Mouse (Mus musculus) erythroid progenitor cell, adult 5-6 weeks (primary cell): ENCODE measurements at regions not wholly inside any gene's neighbourhood (a gene's known extent, or its start where the extent isn't known, plus 50 kb on each side); places are given as distances from the start of the nearest gene placed in this dataset.

Source experiments
- ATAC-seq: replicated peaks from 2 replicates; pipeline ENCODE4 v1.8.0; 2016; ENCODE audit warnings: moderate number of reproducible peaks, mild to moderate bottlenecking, moderate TSS enrichment, inconsistent platforms; ENCODE audit not compliant: poor library complexity, low FRiP score, severe bottlenecking

DNA sequence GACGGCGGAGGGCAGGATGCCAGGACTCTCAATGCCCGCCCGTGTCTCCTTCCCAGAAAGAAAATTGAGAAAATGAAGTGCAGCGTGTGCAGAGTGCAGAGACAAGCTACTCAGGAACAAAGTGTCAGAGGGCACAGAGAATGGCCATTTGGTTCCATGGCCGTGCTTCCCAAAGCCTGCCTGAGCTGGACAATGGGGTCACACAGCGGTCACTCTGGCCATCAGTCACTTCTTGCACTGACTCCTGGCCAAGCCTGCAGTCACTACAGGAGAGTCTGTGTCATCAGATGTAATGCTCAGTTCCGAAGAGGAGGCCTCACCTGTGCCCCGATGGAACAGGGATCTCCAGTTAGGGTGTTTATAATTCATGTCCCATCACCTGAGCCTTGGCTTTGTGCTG lies 312.6 kb downstream of the Ajap1 start:
- no peak for ATAC-seq

DNA sequence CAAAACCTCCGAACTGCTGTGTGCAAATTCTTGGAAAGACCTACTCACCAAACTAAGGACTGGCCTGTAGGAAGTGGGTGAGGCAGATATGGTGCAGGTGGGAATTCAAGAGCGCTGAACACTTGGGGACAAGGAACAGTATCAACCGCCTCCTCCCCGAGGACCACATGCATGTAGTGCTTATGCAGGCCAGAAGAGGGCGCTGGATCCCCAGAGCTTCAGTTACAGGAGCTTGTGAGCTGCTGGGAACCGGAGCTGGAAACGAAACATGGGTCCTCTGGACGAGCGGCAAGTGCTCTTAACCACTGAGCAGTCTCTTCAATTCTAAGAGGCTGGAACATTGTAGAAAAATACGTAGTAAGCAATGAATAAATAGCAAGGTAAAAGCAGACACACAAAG lies 317.8 kb downstream of the Ajap1 start:
- ATAC-seq: no peak

DNA sequence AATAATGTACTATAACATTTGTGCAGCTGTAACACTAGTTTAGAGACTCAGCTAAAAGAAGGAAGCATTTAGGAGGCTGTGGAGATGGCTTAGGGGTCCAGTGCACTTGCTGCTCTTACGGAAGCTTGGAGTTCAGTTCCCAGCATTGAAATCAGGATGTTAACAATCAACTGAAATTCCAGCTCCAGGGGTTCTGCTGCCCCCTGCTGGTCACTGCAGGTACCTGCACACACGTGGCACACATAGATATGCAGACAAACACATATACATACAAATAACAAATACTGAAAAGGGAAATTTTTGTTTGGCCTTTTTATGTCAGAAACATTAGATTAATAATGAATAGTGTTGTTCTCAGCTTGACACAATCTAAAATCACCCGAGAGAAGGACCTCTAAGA lies 322.5 kb downstream of the Ajap1 start:
- no peak for ATAC-seq

DNA sequence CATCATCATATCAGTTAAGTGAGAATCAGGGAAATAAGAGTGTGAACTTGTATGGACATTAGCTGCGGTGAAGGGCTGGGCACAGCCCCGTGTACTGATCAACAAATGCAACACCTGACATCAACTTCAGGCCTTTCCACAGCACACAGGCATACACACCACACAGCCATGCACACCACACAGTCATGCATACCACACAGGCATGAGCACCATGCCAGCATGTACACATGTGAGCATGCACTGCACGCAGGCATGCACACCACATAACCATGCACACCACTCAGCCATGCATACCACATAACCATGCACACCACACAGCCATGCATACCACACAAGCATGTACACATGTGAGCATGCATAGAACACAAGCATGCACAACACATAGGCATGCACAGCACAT lies 325.0 kb downstream of the Ajap1 start:
- no peak for ATAC-seq

DNA sequence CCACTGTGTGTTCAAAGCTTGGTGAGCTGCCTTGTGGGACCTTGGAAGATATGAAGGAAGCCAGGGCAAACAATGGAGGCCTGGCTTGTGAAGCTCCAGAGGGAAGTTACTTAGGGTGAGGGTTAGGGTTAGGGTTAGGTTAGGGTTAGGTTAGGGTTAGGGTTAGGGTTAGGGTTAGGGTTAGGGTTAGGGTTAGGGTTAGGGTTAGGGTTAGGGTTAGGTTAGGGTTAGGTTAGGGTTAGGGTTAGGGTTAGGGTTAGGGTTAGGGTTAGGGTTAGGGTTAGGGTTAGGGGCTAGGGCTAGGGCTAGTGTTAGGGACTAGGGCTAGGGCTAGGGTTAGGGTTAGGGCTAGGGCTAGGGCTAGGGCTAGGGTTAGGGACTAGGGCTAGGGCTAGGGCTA lies 329.7 kb downstream of the Ajap1 start:
- peak; percentile 71 for ATAC-seq

DNA sequence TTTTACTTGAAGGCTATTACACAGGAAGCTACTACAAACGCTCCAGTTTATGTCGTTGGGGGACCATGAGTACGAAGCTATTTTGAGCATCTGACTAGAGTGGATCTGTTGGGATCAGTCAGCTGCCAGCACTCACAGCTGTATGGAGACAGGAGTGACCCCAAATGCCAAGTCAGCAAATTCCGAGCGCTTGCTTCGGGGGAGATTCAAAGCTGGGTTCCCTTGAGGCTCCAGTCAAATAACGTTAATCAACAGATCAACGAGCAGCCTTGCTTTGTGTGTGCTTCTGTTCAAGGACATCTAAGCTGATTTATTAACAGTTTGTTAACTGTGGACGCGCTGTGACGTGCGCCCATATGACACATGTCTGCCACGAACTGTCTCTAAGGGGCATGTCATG lies 349.5 kb downstream of the Ajap1 start:
- no peak for ATAC-seq

DNA sequence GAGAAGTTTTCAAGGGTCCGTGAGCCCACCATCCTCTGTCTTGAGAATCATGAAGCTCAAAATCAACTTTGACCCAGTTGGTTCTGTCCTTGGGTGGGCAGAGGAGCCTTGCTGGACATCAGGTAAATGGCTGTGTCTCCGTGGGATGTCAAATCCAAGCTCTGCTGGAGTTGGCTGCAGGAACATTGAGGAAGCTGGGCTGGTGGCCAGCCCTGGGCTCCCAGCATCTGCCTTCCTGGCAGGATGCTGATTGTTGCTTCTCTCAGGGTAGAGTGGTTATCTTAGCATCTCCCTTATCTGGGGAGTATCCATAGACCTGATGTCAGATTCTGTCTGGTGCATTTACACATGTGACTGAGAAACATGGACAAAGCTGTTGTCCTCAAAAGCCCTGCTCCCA lies 353.3 kb downstream of the Ajap1 start:
- ATAC-seq: no peak

DNA sequence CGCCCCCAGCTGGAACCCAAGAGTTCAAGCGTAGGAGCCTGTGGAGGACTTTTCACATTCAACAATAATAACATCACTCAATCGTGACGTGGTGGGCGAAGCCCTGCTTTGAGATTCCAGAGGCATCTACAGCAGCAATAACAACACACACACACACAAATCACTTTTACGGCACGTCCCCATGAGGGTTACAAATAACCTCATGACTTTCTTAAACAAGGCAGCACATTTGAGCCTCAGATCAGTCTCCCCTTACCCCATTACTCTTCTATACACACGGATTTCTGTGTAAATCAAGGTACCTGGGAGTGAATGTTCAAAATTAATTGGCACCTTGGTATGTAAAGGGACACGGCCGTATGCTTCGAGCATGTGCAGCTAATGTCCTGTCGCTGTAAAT lies 354.4 kb downstream of the Ajap1 start:
- no peak for ATAC-seq

DNA sequence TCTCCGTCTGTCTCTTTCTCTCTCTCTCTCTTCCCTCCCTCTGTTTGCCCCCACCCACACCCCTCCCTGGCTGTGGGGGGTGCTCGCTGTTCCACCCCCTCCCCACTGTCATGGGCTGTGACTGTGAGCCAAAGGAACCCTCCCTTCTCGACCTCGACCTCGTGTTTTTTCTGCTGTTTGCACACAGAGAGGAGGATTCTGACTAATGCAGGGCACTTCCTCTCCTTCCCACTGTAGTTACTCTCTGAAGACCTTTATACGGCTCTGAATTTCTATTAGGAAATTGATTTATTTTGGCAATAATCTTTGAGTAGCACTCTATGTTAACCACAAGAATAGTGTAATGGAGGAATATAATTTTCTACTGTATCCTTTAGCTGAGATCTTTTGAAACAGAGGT lies 362.1 kb downstream of the Ajap1 start:
- no peak for ATAC-seq

DNA sequence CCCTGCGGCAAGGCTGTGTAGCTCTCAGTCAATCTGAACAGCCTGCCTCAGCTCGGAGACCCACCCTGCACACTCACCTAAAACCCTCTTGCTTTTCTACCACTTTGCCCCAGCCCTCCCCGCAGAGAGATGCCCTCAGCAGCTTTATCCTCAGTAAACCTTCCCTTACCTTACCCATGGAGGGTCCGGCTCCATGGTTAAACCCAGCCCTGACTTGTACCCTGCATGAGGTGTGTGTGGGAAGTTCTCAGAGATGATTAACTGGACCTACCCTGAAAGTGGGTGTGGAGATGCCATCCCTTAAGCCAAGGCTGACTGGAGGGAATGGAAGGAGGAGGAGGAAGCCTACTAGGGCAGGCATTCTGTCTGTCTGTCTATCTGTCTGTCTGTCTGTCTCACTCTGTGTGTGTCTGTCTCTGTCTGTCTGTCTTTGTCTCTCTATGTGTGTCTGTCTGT lies 362.9 kb downstream of the Ajap1 start:
- no peak for ATAC-seq

DNA sequence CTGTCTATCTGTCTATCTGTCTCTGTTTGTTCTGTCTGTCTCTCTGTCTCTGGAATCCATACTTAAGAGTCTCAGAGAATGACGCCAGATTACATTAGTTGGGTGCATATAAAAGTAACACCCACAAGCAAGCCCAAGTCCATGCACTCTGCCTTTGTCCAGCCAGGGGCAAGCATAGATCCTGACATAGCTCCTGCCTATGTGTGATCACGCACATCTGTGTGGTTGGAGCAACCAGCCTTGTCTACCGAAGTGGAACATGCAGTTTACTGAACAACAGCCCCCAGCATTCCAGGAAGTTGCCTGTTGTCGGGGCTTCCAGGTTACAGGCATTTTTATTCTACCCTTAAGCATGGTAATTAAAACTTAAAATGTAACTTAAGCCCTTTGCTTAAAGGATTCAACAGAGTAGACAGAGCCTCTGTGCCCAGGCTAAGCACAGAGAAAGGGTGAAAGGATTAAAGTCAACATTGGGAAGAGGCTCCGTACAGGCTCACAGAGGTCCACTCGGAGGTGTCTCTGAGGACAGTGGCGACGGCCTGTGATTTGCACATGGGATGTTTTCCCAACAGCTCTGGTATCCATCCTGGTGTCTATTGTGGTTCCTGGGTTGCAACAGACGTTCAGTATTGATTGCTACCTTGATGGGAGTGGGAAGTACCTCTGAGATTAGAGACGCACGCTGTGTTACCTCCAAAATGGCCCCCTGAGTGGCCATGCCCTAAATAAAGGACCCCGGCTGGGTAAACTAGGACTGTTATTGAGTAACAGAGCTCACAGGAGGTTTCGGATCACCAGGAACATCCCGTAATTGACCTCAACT lies 363.6 kb downstream of the Ajap1 start:
- ATAC-seq: no peak

DNA sequence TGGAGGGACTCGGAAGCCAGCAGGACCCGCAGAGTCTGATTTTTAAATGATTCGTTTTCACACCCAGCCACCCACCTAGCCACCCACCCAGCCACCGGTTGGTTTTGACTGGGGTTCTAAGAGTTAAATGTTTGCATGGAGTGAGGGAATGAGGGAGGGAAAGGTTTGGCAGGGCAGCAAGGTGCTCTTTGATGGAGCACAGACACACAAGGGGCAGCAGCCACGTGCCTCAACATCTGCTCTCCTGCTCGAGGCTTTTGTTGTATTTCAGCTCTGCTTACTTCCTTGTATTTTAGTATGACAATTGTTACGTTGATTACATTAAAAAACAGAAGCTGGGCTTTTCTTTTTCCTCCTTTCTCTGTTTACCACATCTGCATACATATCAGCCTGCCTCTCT lies 367.6 kb downstream of the Ajap1 start:
- no peak for ATAC-seq

DNA sequence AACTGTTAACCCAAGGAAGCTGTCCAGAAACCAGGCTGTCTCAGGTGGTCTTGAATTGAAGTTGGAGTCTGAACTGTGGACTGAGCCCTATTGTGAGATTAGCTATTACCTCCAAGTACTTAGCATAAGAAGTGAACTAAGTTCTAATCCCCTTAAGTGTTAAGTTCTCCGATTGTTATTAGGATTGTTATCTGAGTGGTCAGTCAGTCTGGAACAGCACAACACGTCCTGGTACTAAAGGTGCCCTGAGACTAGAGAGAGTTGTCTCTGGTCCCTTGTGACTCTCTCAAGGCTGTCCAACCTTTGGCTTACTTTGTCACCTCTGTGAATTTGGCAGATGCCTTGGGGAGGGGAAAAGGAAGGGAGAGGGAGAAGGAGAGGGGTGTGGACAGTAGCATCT lies 369.0 kb downstream of the Ajap1 start:
- ATAC-seq: no peak

DNA sequence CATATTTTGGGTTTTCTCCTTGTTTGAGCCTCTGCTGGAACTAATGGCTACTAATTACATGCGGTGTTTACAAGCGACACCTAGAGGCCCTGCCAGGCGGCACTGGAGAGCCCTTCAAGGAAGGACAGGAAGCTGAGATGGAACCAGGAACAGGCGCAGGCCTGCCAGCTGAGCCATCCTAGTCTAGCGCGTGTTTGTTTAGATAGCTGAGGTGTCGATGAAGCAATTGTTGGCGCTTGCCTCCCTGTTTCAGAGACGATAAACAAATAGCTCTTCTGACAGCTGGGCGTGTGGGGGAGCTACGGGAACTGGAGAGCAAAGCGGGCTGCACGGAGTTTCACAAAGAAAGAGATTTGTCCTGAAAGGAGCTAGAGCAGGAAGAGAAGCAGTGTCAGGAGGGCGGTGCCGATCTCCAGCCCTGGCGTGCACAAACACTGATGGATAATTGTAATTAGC lies 372.3 kb downstream of the Ajap1 start:
- ATAC-seq: no peak

DNA sequence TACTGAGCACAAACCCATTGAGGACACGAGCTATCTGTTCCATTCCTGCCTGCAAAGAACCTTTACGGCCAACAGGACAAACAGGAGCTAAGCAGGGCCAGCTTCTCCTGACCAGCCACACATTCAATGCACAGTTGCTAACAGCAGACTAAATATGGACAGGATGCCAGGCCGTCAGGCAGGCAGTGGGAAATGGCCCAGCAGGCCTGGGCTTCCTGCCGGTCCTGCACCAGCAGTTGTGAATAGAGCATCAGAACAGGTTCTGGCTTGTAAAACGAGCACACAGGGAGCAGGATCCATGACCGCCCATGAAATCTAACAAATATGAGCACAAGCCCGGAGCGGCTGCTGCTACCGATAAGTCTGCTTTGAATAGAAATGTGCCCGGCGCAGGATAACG lies 384.0 kb downstream of the Ajap1 start:
- ATAC-seq: no peak

DNA sequence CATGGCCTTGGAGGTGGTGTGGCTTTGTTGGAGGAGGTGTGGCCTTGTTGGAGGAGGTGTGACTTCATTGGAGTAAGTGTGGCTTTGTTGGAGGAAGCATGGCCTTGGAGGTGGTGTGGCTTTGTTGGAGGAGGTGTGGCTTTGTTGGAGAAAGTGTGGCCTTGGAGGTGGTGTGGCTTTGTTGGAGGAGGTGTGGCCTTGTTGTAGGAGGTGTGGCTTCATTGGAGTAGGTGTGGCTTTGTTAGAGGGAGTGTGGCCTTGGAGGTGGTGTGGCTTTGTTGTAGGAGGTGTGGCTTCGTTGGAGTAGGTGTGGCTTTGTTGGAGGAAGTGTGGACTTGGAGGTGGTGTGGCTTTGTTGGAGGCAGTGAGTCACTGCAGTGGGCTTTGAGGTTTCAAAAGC lies 385.0 kb downstream of the Ajap1 start:
- no peak for ATAC-seq

DNA sequence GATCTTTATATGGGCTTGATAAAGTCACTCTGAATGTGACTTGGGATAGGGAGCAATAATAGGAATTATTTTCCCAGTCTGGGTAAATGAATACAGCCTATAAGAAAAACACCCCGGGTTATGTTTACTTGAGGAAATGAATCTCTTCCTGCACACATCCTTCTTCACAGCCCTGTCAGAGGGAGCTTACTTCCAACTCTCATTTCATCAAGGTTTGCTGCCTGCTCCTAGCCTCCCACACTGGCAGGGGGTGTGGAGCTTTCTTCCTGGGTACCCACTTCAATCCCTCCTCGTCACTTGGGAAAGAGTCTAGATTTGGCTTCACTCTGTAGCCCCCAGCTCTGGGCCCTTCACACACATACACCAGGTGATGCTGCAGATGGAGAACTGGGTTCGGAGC lies 389.5 kb downstream of the Ajap1 start:
- no peak for ATAC-seq

DNA sequence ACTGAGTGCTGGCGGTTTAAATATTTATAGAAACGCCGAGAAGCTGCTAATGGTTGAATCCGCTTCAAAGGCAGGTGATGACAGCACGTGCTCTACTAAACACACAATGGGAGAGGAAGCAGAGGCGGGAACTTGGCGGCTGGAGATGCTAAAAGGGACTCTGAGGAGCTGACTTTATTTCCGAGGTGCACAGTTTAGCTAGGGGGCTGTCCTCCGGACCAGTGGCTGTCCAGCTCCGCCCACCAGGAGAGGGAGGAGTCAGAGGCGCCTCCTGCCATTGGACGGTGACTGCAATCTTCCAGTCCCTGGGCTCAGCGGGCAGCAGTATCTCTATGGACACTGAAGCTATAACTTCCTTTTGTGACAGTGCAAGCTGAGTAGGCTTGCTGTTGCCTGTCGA lies 400.4 kb downstream of the Ajap1 start:
- no peak for ATAC-seq

DNA sequence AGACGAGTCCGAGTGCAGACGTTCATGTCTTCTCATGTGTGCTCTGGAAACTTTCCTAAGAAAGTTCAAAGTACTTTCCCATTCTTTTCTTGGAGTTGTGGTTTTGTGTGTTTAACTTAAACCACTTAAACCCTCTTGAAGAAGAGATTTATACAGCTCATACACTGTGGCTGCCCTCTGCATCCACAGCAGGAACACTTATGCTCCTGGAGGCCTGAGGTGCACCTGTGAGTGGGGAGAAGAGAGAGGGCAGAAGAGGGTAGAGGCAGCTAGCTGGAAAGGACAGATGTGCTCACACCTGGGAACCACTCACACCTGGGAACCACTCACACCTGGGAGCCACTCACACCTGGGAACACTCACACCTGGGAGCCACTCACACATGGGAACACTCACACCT lies 408.0 kb downstream of the Ajap1 start:
- no peak for ATAC-seq

DNA sequence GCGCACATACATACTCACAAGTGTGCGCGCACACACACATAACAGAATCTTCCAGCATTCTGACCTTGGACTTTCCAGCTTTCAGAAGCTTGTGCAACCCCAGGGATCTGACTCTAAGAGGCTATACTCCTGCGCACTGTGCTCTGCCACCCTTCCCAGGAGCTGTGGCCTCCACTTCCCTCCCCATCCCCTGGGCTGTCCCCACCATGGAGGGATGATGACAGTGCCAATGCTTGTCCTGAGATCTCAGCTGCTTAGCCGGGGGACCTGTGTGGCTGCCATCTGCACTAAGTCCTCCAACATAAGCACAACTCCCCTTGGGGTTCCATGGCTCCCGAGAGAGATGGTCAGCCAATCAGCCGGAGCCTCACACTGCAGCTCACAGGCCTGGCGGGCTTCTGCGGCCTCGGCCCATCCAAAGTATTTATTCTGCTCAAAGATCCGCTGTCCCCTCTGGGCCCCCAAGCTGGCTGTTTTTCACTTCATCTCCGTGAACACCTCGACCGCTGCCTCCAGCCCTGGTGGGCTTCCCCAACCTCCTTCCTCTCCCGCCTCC lies 412.3 kb downstream of the Ajap1 start:
- ATAC-seq: no peak

DNA sequence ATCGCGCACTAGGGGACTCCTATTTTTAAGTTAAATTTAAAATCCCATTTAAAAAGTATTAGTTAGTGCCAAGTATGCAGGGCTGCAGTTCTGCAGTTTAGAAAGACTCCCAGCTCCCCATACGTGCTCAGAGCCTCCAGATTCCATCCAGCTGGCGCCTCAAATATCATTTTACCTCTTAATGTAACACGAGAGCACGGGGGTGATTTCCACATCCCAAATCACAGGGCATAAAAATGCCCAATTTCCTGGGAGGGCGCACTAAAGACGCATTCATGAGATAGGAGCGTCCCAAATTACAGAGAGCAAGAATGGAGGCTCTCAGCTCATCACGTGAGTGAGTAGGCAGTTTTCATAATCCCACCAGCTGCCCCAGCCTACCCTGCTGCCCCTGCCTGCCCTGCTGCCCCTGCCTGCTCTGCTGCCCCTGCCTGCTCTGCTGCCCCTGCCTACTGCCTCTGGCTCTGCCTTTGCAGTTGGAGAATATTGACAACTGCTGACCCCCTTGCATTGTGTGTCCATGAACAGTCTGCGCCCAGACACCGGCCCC lies 414.1 kb downstream of the Ajap1 start:
- ATAC-seq: no peak
